Mouse (Mus musculus): ENCODE data around the gene Gm37240.

GRCm38 (mm10) chr3:85693013-85693412 is 194.3 kb downstream of the Gm37240 start:
- no peak for TF ChIP-seq HCFC1 (IDR thresholded peaks at IDR 0.05; ENCODE audit: borderline replicate concordance, insufficient read depth, low read length)
- no peak for TF ChIP-seq ZNF384 (IDR thresholded peaks at IDR 0.05; ENCODE audit: low read depth, low read length)

Data from ES-E14 (cell line).